Mouse (Mus musculus): ENCODE measurements around the gene Cdc42bpb. TPM values are rescaled to one million over a fixed set of nuclear protein-coding genes. Genes with fewer than 3 reads are reported as not detected.

Gene Cdc42bpb
- total RNA-seq, 4 experiments from 2014 or later: 13.7 to 18.7 (median 14.9) TPM

- DNase-seq (ENCODE audit: low spot score in 2 of 2): no peak
Observed at GRCm38 (mm10) chr12:111343956-111344355, 33.6 kb downstream of the Cdc42bpb start.

GRCm38 (mm10) chr12:111340692-111341091, 36.8 kb downstream of the Cdc42bpb start:
- DNase-seq (ENCODE audit: low spot score in 2 of 2): no peak

- no peak for DNase-seq (ENCODE audit: low spot score in 2 of 2)
Observed at GRCm38 (mm10) chr12:111337864-111338354, 39.6 kb downstream of the Cdc42bpb start.

- DNase-seq (ENCODE audit: low spot score in 2 of 2): no peak
Observed at GRCm38 (mm10) chr12:111333020-111333605, 44.4 kb downstream of the Cdc42bpb start.

GRCm38 (mm10) chr12:111332443-111332842, 45.1 kb downstream of the Cdc42bpb start:
- DNase-seq (ENCODE audit: low spot score in 2 of 2): no peak

- DNase-seq (ENCODE audit: low spot score in 2 of 2): no peak
Observed at GRCm38 (mm10) chr12:111331573-111331972, 45.9 kb downstream of the Cdc42bpb start.

- no peak for DNase-seq (ENCODE audit: low spot score in 2 of 2)
Observed at GRCm38 (mm10) chr12:111329281-111329680, 48.2 kb downstream of the Cdc42bpb start.

- DNase-seq (ENCODE audit: low spot score in 2 of 2): no peak
Observed at GRCm38 (mm10) chr12:111328360-111328759, 49.2 kb downstream of the Cdc42bpb start.

GRCm38 (mm10) chr12:111325744-111326424, 51.6 kb downstream of the Cdc42bpb start:
- no peak for DNase-seq (ENCODE audit: low spot score in 2 of 2)

- DNase-seq (ENCODE audit: low spot score in 2 of 2): no peak
Observed at GRCm38 (mm10) chr12:111324949-111325348, 52.6 kb downstream of the Cdc42bpb start.

GRCm38 (mm10) chr12:111324536-111324935, 53.0 kb downstream of the Cdc42bpb start:
- no peak for DNase-seq (ENCODE audit: low spot score in 2 of 2)

GRCm38 (mm10) chr12:111323423-111323822, 54.1 kb downstream of the Cdc42bpb start:
- DNase-seq (ENCODE audit: low spot score in 2 of 2): no peak

GRCm38 (mm10) chr12:111321832-111322231, 55.7 kb downstream of the Cdc42bpb start:
- no peak for DNase-seq (ENCODE audit: low spot score in 2 of 2)

- no peak for DNase-seq (ENCODE audit: low spot score in 2 of 2)
Observed at GRCm38 (mm10) chr12:111320549-111320948, 57.0 kb downstream of the Cdc42bpb start.

- no peak for DNase-seq (ENCODE audit: low spot score in 2 of 2)
Observed at GRCm38 (mm10) chr12:111317694-111318093, 59.8 kb downstream of the Cdc42bpb start.

GRCm38 (mm10) chr12:111314273-111314672, 63.2 kb downstream of the Cdc42bpb start:
- no peak for DNase-seq (ENCODE audit: low spot score in 2 of 2)

- DNase-seq (ENCODE audit: low spot score in 2 of 2): no peak
Observed at GRCm38 (mm10) chr12:111311775-111312174, 65.7 kb downstream of the Cdc42bpb start.

GRCm38 (mm10) chr12:111309931-111310330, 67.6 kb downstream of the Cdc42bpb start:
- DNase-seq (ENCODE audit: low spot score in 2 of 2): no peak

- DNase-seq (ENCODE audit: low spot score in 2 of 2): no peak
Observed at GRCm38 (mm10) chr12:111309256-111309655, 68.3 kb downstream of the Cdc42bpb start.

GRCm38 (mm10) chr12:111306821-111307220, 70.7 kb downstream of the Cdc42bpb start:
- peak; percentile 38 to 42 for DNase-seq (ENCODE audit: low spot score in 2 of 2)

- DNase-seq (ENCODE audit: low spot score in 2 of 2): no peak
Observed at GRCm38 (mm10) chr12:111303702-111304337, 73.7 kb downstream of the Cdc42bpb start.

- DNase-seq (ENCODE audit: low spot score in 2 of 2): no peak
Observed at GRCm38 (mm10) chr12:111302018-111302345, 75.5 kb downstream of the Cdc42bpb start.

All from gastrocnemius, adult 8-10 months (tissue).